Mouse (Mus musculus) embryonic fibroblast, embryonic 13.5 days (primary cell): Measurements from ENCODE around the gene Pan3.

ENCODE experiments used
- CTCF ChIP-seq: IDR thresholded peaks from 2 replicates; pipeline ENCODE4 v1.5.1; 2011; ENCODE audit warnings: mild to moderate bottlenecking, control low read depth, low read length, moderate library complexity, borderline replicate concordance; ENCODE audit not compliant: insufficient read depth
- POLR2A ChIP-seq: IDR thresholded peaks from 2 replicates; pipeline ENCODE4 v1.6.1; 2011; ENCODE audit warnings: low read depth, mild to moderate bottlenecking, control low read depth, low read length, moderate library complexity

DNA sequence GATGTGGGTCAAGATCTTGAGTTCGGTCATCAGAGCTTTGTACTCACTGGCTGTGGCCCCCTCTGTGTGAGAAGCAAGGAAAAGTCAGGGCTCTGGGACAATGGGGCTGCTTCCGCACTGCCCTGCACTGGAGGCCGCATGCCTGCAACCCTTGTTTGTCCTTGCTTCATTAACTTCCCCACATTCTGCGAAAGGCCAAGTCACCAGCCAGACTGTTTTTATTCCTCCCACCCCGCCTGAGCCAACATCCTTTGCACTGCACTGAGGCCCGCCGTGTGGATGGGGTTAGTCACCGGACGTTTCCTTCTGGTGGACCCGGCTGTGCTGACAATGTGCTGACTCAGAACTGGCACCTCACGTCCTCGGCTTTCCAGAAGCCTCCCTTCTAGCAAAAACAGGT lies 159.9 kb downstream of the Pan3 start:
- TF ChIP-seq POLR2A (peak; percentile 21; the same call in 1 of the 2 replicates), CTCF (no peak)
